Mouse (Mus musculus): ENCODE measurements at regions not wholly inside any gene's neighbourhood (a gene's known extent, or its start where the extent isn't known, plus 50 kb on each side); places are given as distances from the start of the nearest gene placed in this dataset.
A peak's percentile ranks its signal among the peaks of the same experiment; 100 is the strongest.

DNA sequence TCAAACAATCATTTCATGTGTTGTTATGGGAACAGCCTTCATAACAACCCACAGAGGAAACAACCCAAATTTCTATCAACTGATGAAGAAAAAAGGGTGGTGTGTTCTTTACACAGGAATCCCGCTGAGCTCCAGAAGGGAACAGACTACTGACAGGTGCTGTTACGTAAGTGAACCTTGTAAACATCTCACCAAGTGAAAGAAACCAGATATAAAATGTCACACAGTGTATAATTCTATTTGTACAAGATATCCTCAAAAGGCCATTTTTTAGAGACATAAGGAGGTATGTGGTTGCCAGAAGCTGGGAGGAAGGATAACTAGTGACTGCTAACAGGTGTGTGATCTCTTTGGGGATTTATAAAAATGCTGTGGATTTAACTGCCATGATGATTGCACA lies 119.9 kb downstream of the Plod2 start:
- Histone ChIP-seq H3K4me1 (replicated peaks) (no peaks in the 10 kb centered on the region), H3K9me3 (no peaks in the 10 kb centered on the region), H3K4me2 (replicated peaks) (no peak overlapping the region), H3K36me3 (no peaks in the 10 kb centered on the region), H3K27me3 (no peaks in the 10 kb centered on the region), H3K27ac (no peak overlapping the region), H3K9ac (replicated peaks) (no peak overlapping the region), H3K4me3 (replicated peaks) (no peak overlapping the region)
- ATAC-seq: no peak
- 84% methylated on average over 2 of the region's 2 CpGs for WGBS

GRCm38 (mm10) chr9:92667361-92667881 lies 125.4 kb downstream of the Plod2 start:
- Histone ChIP-seq H3K9me3 (peaks cover 4% of the 10 kb centered on the region; the same call in 1 of the 2 replicates), H3K4me2 (replicated peaks) (no peak overlapping the region), H3K36me3 (no peaks in the 10 kb centered on the region), H3K27me3 (no peaks in the 10 kb centered on the region), H3K9ac (replicated peaks) (no peak overlapping the region), H3K4me1 (replicated peaks) (no peaks in the 10 kb centered on the region), H3K4me3 (replicated peaks) (no peak overlapping the region), H3K27ac (no peak overlapping the region)
- WGBS: 91% methylated on average over 1 of the region's 1 CpGs
- ATAC-seq: no peak

DNA sequence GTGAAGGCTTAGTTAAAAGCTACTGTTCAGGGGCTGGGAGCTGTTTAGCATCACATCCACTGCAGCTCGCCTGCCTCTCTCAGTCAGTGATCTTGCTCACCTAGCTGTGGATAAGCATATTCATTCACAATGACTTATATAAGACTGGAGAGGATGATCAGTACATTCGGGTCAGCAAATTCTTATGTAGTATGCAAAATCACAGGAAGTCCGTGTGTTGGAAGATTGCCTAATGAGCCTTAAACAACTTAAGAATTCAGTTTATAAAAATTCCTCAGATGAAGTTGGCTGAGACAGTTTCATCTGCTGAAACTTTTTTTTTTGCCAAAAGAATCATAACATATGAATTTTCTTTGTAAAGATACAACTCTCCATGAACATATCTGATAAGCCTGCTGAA lies 129.9 kb downstream of the Plod2 start:
- H3K4me1 ChIP-seq (replicated peaks): no peaks in the 10 kb centered on the region
- no peaks in the 10 kb centered on the region for H3K27me3 ChIP-seq
- H3K4me3 ChIP-seq (replicated peaks): no peak overlapping the region
- H3K9ac ChIP-seq (replicated peaks): no peak overlapping the region
- WGBS: 89% methylated on average over 3 of the region's 3 CpGs
- peaks cover 4% of the 10 kb centered on the region; the same call in 1 of the 2 replicates for H3K9me3 ChIP-seq
- no peak for ATAC-seq
- no peak overlapping the region for H3K4me2 ChIP-seq (replicated peaks)
- H3K27ac ChIP-seq: no peak overlapping the region
- H3K36me3 ChIP-seq: no peaks in the 10 kb centered on the region

- Histone ChIP-seq H3K9me3 (no peaks in the 10 kb centered on the region), H3K27me3 (no peaks in the 10 kb centered on the region), H3K4me2 (replicated peaks) (no peak overlapping the region), H3K9ac (replicated peaks) (no peak overlapping the region), H3K4me1 (replicated peaks) (no peaks in the 10 kb centered on the region), H3K36me3 (no peaks in the 10 kb centered on the region), H3K4me3 (replicated peaks) (no peak overlapping the region), H3K27ac (no peak overlapping the region)
- WGBS: 67% methylated on average over 6 of the region's 6 CpGs
- no peak for ATAC-seq
Measured at GRCm38 (mm10) chr9:92694361-92695016, 152.5 kb downstream of the Plod2 start.

DNA sequence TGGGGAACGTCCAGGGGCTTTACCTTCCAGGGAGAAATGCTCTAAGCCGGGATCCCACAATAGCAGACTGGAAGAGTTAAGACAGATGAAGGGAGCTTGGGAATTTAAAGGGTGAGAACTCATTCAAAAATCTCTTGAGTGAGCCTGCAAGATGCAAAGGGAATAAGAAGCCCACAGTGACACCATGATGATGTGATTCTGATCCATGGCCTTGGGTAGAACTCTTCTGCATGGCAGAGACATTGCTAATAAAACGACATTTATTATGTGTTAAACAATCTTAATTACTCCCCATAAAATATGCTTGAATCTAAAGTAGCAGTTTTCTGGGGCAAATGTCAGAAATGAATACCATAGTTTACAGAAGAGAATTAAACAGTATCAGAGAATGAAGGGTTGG lies 155.9 kb downstream of the Plod2 start:
- Histone ChIP-seq H3K36me3 (no peaks in the 10 kb centered on the region), H3K4me3 (replicated peaks) (no peak overlapping the region), H3K27ac (no peak overlapping the region), H3K27me3 (no peaks in the 10 kb centered on the region), H3K4me2 (replicated peaks) (no peak overlapping the region), H3K9me3 (no peaks in the 10 kb centered on the region), H3K9ac (replicated peaks) (no peak overlapping the region), H3K4me1 (replicated peaks) (no peaks in the 10 kb centered on the region)
- 59% methylated on average over 3 of the region's 3 CpGs for WGBS
- ATAC-seq: no peak

GRCm38 (mm10) chr9:92704752-92705151 lies 162.7 kb downstream of the Plod2 start:
- ATAC-seq: no peak
- Histone ChIP-seq H3K9me3 (no peaks in the 10 kb centered on the region), H3K9ac (replicated peaks) (no peak overlapping the region), H3K27ac (no peak overlapping the region), H3K4me2 (replicated peaks) (no peak overlapping the region), H3K4me1 (replicated peaks) (no peaks in the 10 kb centered on the region), H3K27me3 (no peaks in the 10 kb centered on the region), H3K36me3 (no peaks in the 10 kb centered on the region), H3K4me3 (replicated peaks) (no peak overlapping the region)
- WGBS: 80% methylated on average over 2 of the region's 2 CpGs

DNA sequence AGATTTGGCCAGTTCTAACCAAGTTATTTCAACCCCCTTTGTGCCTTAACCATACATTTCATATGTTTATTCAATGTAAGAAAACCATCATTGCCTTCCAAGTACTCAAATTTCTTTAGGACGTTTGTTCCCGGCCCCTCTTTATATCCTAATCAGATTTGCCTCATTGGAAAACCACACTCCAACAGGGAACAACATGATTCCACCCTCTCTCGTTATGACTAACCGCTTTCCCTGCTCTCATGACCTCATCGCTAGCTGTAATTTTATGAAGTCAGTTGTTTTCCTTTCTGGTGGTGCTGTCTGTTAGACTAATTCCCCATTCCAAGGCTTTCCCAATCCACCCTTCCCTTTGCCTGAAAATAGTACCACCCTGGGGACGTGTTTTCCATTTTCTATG lies 165.0 kb downstream of the Plod2 start:
- Histone ChIP-seq H3K4me1 (replicated peaks) (no peaks in the 10 kb centered on the region), H3K4me3 (replicated peaks) (no peak overlapping the region), H3K36me3 (no peaks in the 10 kb centered on the region), H3K27ac (no peak overlapping the region), H3K27me3 (no peaks in the 10 kb centered on the region), H3K9me3 (no peaks in the 10 kb centered on the region), H3K9ac (replicated peaks) (no peak overlapping the region), H3K4me2 (replicated peaks) (no peak overlapping the region)
- no peak for ATAC-seq
- WGBS: 87% methylated on average over 6 of the region's 6 CpGs

GRCm38 (mm10) chr9:92717176-92717575 lies 175.2 kb downstream of the Plod2 start:
- Histone ChIP-seq H3K4me2 (replicated peaks) (peak overlapping the region; percentile 23), H3K9ac (replicated peaks) (no peak overlapping the region), H3K27ac (peak overlapping the region; percentile 58), H3K36me3 (no peaks in the 10 kb centered on the region), H3K4me1 (replicated peaks) (peaks cover 16% of the 10 kb centered on the region), H3K27me3 (no peaks in the 10 kb centered on the region), H3K4me3 (replicated peaks) (no peak overlapping the region), H3K9me3 (no peaks in the 10 kb centered on the region)
- 12% methylated on average over 6 of the region's 6 CpGs for WGBS
- ATAC-seq: peak; percentile 96

DNA sequence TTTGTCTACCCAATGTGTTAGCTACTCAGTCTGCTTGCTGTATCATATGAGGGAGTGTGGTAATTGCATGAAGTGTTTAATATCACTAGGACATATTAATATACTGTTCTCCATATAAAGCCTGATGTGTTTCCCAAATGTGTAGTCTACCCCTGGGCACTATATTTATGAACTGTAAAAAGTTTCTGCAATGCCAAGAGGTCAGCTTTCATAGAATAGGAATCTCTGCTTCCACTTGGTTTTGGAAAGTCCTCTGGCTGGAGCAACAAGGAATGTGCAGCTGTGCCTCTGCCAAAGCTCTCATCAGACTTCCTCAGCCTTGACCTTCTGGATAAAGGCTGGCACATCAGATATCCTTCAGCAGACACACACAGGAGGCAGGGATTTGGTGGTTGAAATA lies 176.3 kb downstream of the Plod2 start:
- no peak overlapping the region for H3K4me2 ChIP-seq (replicated peaks)
- no peak; the same call in 1 of the 2 replicates for ATAC-seq
- no peak overlapping the region for H3K9ac ChIP-seq (replicated peaks)
- H3K27me3 ChIP-seq: no peaks in the 10 kb centered on the region
- H3K4me3 ChIP-seq (replicated peaks): no peak overlapping the region
- H3K36me3 ChIP-seq: no peaks in the 10 kb centered on the region
- peaks cover 16% of the 10 kb centered on the region for H3K4me1 ChIP-seq (replicated peaks)
- H3K9me3 ChIP-seq: no peaks in the 10 kb centered on the region
- no peak overlapping the region for H3K27ac ChIP-seq

DNA sequence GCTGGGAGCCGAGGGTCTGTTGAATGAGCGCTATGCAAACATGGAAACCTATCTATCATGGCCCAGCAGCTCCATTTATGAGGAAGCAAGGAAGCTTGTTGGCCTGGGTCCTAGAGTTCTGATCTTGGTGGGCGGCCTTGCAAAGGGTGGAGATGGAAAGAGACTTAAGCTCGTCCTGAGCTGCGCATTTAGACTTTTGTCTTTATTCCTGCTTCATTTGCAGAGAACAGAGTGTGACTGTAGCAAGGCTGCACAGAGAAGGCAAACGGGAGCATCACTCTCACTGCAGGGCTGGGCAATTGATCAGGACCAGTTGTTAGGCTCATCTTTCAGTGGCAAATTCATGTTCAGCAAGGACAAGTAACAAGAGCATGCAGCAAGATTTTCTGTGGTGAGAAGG lies 177.2 kb downstream of the Plod2 start:
- Histone ChIP-seq H3K27me3 (no peaks in the 10 kb centered on the region), H3K4me1 (replicated peaks) (peaks cover 16% of the 10 kb centered on the region), H3K4me2 (replicated peaks) (no peak overlapping the region), H3K36me3 (no peaks in the 10 kb centered on the region), H3K27ac (no peak overlapping the region), H3K4me3 (replicated peaks) (no peak overlapping the region), H3K9me3 (no peaks in the 10 kb centered on the region), H3K9ac (replicated peaks) (no peak overlapping the region)
- 75% methylated on average over 6 of the region's 6 CpGs for WGBS
- ATAC-seq: no peak

GRCm38 (mm10) chr9:92728864-92729263 lies 186.8 kb downstream of the Plod2 start:
- no peaks in the 10 kb centered on the region for H3K36me3 ChIP-seq
- no peak overlapping the region for H3K4me2 ChIP-seq (replicated peaks)
- ATAC-seq: no peak
- H3K27ac ChIP-seq: no peak overlapping the region
- 79% methylated on average over 1 of the region's 1 CpGs for WGBS
- H3K4me1 ChIP-seq (replicated peaks): no peaks in the 10 kb centered on the region
- no peak overlapping the region for H3K4me3 ChIP-seq (replicated peaks)
- no peaks in the 10 kb centered on the region for H3K9me3 ChIP-seq
- no peak overlapping the region for H3K9ac ChIP-seq (replicated peaks)
- no peaks in the 10 kb centered on the region for H3K27me3 ChIP-seq

DNA sequence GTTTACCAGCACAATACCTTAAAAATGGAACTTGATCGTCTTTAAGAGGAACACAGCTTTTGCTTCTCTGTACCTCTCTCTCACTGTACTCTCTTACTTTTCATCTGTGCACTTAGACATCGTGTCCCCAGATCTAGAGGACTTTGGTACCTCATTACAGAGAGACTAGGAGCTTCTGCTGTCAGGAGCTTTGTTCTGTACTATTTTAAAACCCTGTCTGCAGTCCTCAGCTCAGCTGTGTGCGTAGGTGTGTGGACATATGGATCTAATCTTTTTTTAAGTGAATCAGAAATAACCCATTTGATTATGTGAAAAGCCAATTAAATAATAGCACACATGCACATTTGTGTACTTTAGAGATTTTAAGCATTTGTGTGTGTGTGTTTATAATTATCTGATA lies 189.4 kb downstream of the Plod2 start:
- WGBS: 84% methylated on average over 3 of the region's 3 CpGs
- Histone ChIP-seq H3K9me3 (no peaks in the 10 kb centered on the region), H3K27me3 (no peaks in the 10 kb centered on the region), H3K4me3 (replicated peaks) (no peak overlapping the region), H3K4me1 (replicated peaks) (no peaks in the 10 kb centered on the region), H3K27ac (no peak overlapping the region), H3K9ac (replicated peaks) (no peak overlapping the region), H3K36me3 (no peaks in the 10 kb centered on the region), H3K4me2 (replicated peaks) (no peak overlapping the region)
- ATAC-seq: no peak

DNA sequence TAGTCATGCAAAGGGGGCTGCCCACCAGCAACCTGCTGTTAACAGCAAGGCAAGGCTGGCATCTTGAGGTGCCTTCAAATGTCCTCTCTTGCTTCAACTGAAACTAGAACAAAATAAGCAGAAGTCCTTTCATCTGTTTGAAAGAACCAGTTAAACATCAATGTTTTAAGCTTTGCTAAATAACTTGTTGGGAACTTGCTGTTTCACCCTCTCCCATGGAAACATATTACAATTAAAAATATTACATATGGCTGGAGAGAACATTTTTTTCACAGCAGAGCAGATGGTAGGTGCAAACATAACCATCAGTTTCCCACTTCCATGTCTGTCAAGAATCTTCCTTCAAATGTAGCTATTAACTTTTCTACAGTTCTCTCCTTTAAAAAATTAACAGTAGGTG lies 225.5 kb downstream of the Plod2 start:
- Histone ChIP-seq H3K4me2 (replicated peaks) (no peak overlapping the region), H3K9me3 (no peaks in the 10 kb centered on the region)
- no peak for ATAC-seq

More for the DNA sequence above, 225.5 kb downstream of the Plod2 start:
- H3K27ac ChIP-seq: no peak overlapping the region
- H3K4me1 ChIP-seq (replicated peaks): no peaks in the 10 kb centered on the region
- no peak overlapping the region for H3K4me3 ChIP-seq (replicated peaks)
- H3K9ac ChIP-seq (replicated peaks): no peak overlapping the region
- H3K36me3 ChIP-seq: no peaks in the 10 kb centered on the region
- H3K27me3 ChIP-seq: no peaks in the 10 kb centered on the region
